Comparison of ENCODE assay signal across 9 mouse cellular contexts in the genomic region with DNA sequence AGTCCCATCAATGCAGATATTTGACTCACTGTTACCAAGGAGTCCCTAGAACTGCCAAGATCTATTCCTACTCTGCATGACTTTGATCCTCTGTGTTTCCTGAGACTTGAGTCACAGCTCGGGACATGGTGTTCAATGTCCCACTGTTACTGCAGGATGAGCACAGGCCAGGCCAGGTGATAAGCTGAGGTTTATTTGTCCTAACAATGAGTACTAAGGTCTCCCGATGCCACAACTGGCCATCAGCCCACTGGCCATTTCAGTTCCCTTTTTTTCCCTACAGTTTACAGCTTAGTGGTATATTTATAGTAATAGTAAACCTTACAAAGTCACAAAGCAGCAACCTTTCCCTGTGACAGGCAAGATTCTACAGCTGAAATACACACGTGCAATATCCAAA.
"Had no signal": no experiment of that assay in that cellular context is flagged by ENCODE, and none has a peak within 500 bp of the region (broad histone marks: within the 10 kb centered on the region; RNA-seq: fewer than 3 reads in every experiment).

No protein-coding gene starts in this region.

- H3K9ac ChIP-seq: liver, embryonic 13.5 days; liver, postnatal 0 days; midbrain, embryonic 13.5 days; stomach, embryonic 15.5 days had no signal

- H3K9me3 ChIP-seq: limb, embryonic 10.5 days; liver, embryonic 13.5 days; midbrain, embryonic 13.5 days; stomach, embryonic 15.5 days had no signal

- H3K27me3 ChIP-seq: liver, embryonic 13.5 days; midbrain, embryonic 13.5 days; stomach, embryonic 15.5 days had no signal

- H3K36me3 ChIP-seq: stomach, embryonic 15.5 days had no signal

- H3K4me3 ChIP-seq: left cerebral cortex, adult 2 months; limb, embryonic 10.5 days; liver, embryonic 13.5 days; midbrain, embryonic 13.5 days; stomach, embryonic 15.5 days had no signal

- ATAC-seq: liver, postnatal 0 days; midbrain, embryonic 13.5 days had no signal

- H3K4me2 ChIP-seq: liver, embryonic 13.5 days; midbrain, embryonic 13.5 days; stomach, embryonic 15.5 days had no signal

- H3K27ac ChIP-seq: left cerebral cortex, adult 2 months; limb, embryonic 10.5 days; liver, embryonic 13.5 days; midbrain, embryonic 13.5 days; stomach, embryonic 15.5 days had no signal

- DNase-seq: kidney, postnatal 25 days; liver, embryonic 13.5 days; liver, postnatal 0 days; right cerebral cortex, postnatal 14 days; thymus, postnatal 36 days had no signal

- H3K4me1 ChIP-seq: limb, embryonic 10.5 days; midbrain, embryonic 13.5 days; stomach, embryonic 15.5 days had no signal
